Mouse (Mus musculus): ENCODE data around the gene Six5.

DNA sequence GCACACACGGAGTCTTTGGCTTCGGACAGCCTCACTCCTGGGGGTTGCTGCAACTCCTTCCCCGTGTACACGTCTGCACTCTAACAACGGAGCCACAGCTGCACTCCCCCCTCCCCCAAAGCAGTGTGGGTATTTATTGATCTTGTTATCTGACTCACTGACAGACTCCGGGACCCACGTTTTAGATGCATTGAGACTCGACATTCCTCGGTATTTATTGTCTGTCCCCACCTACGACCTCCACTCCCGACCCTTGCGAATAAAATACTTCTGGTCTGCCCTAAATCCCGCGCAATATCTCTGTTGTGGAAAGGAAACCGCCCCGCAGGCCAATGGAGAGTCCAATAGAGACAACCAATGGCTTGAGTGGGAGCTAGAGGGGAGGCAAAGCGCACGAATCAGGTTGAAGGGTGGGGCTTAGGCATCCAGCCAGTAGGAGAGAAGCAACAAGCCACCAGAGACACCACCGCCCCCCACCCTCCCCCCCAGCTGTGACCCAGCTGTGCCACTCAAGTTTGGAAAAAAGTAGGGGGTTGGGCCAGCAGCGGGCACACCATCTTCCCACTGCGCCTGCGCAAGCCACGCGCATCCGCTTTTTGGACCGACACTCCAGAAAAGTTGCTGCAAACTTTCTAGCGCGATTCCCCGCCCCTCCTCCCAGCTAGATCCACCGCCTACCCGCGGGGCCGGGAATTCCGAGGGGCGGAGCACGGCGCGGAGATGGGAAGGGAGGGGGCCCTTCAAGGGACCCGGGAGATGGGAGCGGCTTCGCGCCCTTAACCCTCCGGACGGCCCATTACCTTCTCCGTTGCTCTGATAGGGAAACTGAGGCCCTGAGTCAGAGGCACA is 633 bp upstream of the Six5 start:
- no peak for TF ChIP-seq MYOG (IDR thresholded peaks at IDR 0.05; ENCODE audit: control insufficient read depth, extremely low read depth, insufficient read length)
- TF ChIP-seq CTCF (IDR thresholded peaks at IDR 0.05; ENCODE audit: control insufficient read depth, insufficient read depth, insufficient read length), result no peak
